ENCODE assay signal across 21 mouse cellular contexts in genomic region chr4:145203305-145203704, GRCm38 (mm10). TPM values are rescaled to one million over a fixed set of nuclear protein-coding genes. Genes with fewer than 3 reads are reported as not detected.
A peak's percentile ranks its signal among the peaks of the same experiment; 100 is the strongest.
DNase-seq lines count a peak whose midpoint lies in the region; ATAC-seq and TF ChIP-seq lines count a peak whose summit lies in the region.
"Had no signal": no experiment of that assay in that cellular context is flagged by ENCODE, and none has a peak within 500 bp of the region (broad histone marks: within the 10 kb centered on the region; RNA-seq: fewer than 3 reads in every experiment).

No protein-coding gene starts in this region.

- H3K4me2 ChIP-seq in intestine, embryonic 15.5 days (replicated peaks): no peak overlapping the region
- no peak overlapping the region for H3K4me2 ChIP-seq in intestine, embryonic 16.5 days (ENCODE audit: low read depth, low read length)
- H3K4me2 ChIP-seq in intestine, postnatal 0 days (replicated peaks; ENCODE audit: low read depth): no peak overlapping the region
- H3K4me2 ChIP-seq in midbrain, embryonic 11.5 days: no peak overlapping the region

- DNase-seq in embryo, embryonic 10.5 days (ENCODE audit: low spot score): no peak
- no peak for DNase-seq in midbrain, embryonic 11.5 days (ENCODE audit: low spot score, missing footprints)
- no peak for DNase-seq in spleen, postnatal 4 days (ENCODE audit: low spot score in 2 of 2)
- DNase-seq: adrenal gland, adult 2 months; adrenal gland, adult 8-10 months; adrenal gland, postnatal 10 days; adrenal gland, postnatal 14 days; adrenal gland, postnatal 25 days; adrenal gland, postnatal 36 days; B cell, adult 2 months; cerebellum, adult 11 months; cerebellum, adult 11-12 months; cerebellum, adult 18-20 months had no signal

- TF ChIP-seq CTCF in intestine, postnatal 0 days (IDR thresholded peaks at IDR 0.05; ENCODE audit: low read depth): no peak

- H3K4me3 ChIP-seq in intestine, embryonic 15.5 days (replicated peaks): no peak overlapping the region
- no peak overlapping the region for H3K4me3 ChIP-seq in intestine, embryonic 16.5 days (ENCODE audit: low read length)
- no peak overlapping the region for H3K4me3 ChIP-seq in intestine, postnatal 0 days (ENCODE audit: low read depth, low read length)
- no peak overlapping the region for H3K4me3 ChIP-seq in midbrain, embryonic 11.5 days (ENCODE audit: low read depth, low read length)

- 53% methylated on average over 2 of the region's 2 CpGs for WGBS in intestine, embryonic 15.5 days
- WGBS in intestine, embryonic 16.5 days: 47% methylated on average over 2 of the region's 2 CpGs
- WGBS in intestine, postnatal 0 days: 28% methylated on average over 2 of the region's 2 CpGs
- 74% methylated on average over 2 of the region's 2 CpGs for WGBS in midbrain, embryonic 11.5 days

- H3K9ac ChIP-seq in intestine, embryonic 15.5 days: no peak overlapping the region
- H3K9ac ChIP-seq in intestine, embryonic 16.5 days (ENCODE audit: low read depth, low read length): no peak overlapping the region
- no peak overlapping the region for H3K9ac ChIP-seq in intestine, postnatal 0 days (ENCODE audit: low read depth, low read length)
- H3K9ac ChIP-seq in midbrain, embryonic 11.5 days (ENCODE audit: low read length): no peak overlapping the region

- H3K27me3 ChIP-seq in intestine, embryonic 15.5 days (replicated peaks): no peaks in the 10 kb centered on the region
- no peaks in the 10 kb centered on the region for H3K27me3 ChIP-seq in intestine, embryonic 16.5 days (replicated peaks; ENCODE audit: control insufficient read depth, insufficient read depth, low read length)
- no peaks in the 10 kb centered on the region for H3K27me3 ChIP-seq in intestine, postnatal 0 days (replicated peaks; ENCODE audit: control insufficient read depth, insufficient read depth, low read length)
- no peaks in the 10 kb centered on the region for H3K27me3 ChIP-seq in midbrain, embryonic 11.5 days (ENCODE audit: control insufficient read depth, insufficient read depth, low read length)
- H3K27me3 ChIP-seq: CH12.LX, Patski had no signal

- no peaks in the 10 kb centered on the region for H3K9me3 ChIP-seq in intestine, embryonic 15.5 days
- H3K9me3 ChIP-seq in intestine, embryonic 16.5 days (ENCODE audit: control insufficient read depth, low read length): no peaks in the 10 kb centered on the region
- H3K9me3 ChIP-seq in intestine, postnatal 0 days (ENCODE audit: control insufficient read depth): no peaks in the 10 kb centered on the region
- H3K9me3 ChIP-seq in midbrain, embryonic 11.5 days (ENCODE audit: control insufficient read depth, low read length): no peaks in the 10 kb centered on the region
- H3K9me3 ChIP-seq: G1E had no signal

- ATAC-seq in intestine, embryonic 15.5 days: peak; percentile 52
- ATAC-seq in intestine, embryonic 16.5 days: peak; percentile 40
- ATAC-seq in intestine, postnatal 0 days: peak; percentile 64
- no peak for ATAC-seq in midbrain, embryonic 11.5 days (ENCODE audit: low FRiP score)
- ATAC-seq: activated CD4-positive, CD25-positive, alpha-beta regulatory T cell, adult 4 months; CD4-positive, CD25-positive, alpha-beta regulatory T cell, adult 4 months; Patski had no signal

- H3K4me1 ChIP-seq in intestine, embryonic 15.5 days (replicated peaks): 0 out of 2 replicates have a peak, but pooled peaks cover 9% of the 10 kb centered on the region
- peaks cover 11% of the 10 kb centered on the region for H3K4me1 ChIP-seq in intestine, embryonic 16.5 days (ENCODE audit: control insufficient read depth, insufficient read depth, low read length)
- no peaks in the 10 kb centered on the region for H3K4me1 ChIP-seq in intestine, postnatal 0 days (replicated peaks; ENCODE audit: control insufficient read depth, insufficient read depth, low read length)
- H3K4me1 ChIP-seq in midbrain, embryonic 11.5 days (ENCODE audit: control insufficient read depth, insufficient read depth, low read length): no peaks in the 10 kb centered on the region

- H3K27ac ChIP-seq in intestine, embryonic 15.5 days: no peak overlapping the region
- H3K27ac ChIP-seq in intestine, embryonic 16.5 days (ENCODE audit: low read length): no peak overlapping the region
- no peak overlapping the region for H3K27ac ChIP-seq in intestine, postnatal 0 days (ENCODE audit: low read depth, low read length)
- no peak overlapping the region for H3K27ac ChIP-seq in midbrain, embryonic 11.5 days (ENCODE audit: low read depth, low read length)

- H3K36me3 ChIP-seq in intestine, embryonic 15.5 days: no peaks in the 10 kb centered on the region
- H3K36me3 ChIP-seq in intestine, embryonic 16.5 days (ENCODE audit: control insufficient read depth, insufficient read depth, low read length): no peaks in the 10 kb centered on the region
- H3K36me3 ChIP-seq in intestine, postnatal 0 days (ENCODE audit: control insufficient read depth, insufficient read depth): no peaks in the 10 kb centered on the region
- no peaks in the 10 kb centered on the region for H3K36me3 ChIP-seq in midbrain, embryonic 11.5 days (ENCODE audit: control insufficient read depth, insufficient read depth, low read length)
- H3K36me3 ChIP-seq: G1E had no signal

RNA-seq across cellular contexts. Expression of gene Vps13d, which starts 8.5 kb away (rescaled TPM):
- 10.1 and 10.2 TPM in 2 replicates for polyA plus RNA-seq in intestine, embryonic 15.5 days (2015; fragmentation: Nextera tagmentation; extraction: Ambion mirVana)
- 10.0 and 11.4 TPM in 2 replicates for polyA plus RNA-seq in intestine, embryonic 16.5 days (2015; fragmentation: Nextera tagmentation; extraction: Ambion mirVana)
- 14.8 and 18.2 TPM in 2 replicates for polyA plus RNA-seq in intestine, postnatal 0 days (2015; fragmentation: Nextera tagmentation; extraction: Ambion mirVana)
- polyA plus RNA-seq in midbrain, embryonic 11.5 days (2014; fragmentation: Nextera tagmentation; extraction: Ambion mirVana): 8.2 and 8.7 TPM in 2 replicates

RNA-seq across cellular contexts. Expression of gene Tnfrsf1b, which starts 43.4 kb away (rescaled TPM):
- polyA plus RNA-seq in intestine, embryonic 15.5 days (2015; fragmentation: Nextera tagmentation; extraction: Ambion mirVana): 5.3 and 5.9 TPM in 2 replicates
- polyA plus RNA-seq in intestine, embryonic 16.5 days (2015; fragmentation: Nextera tagmentation; extraction: Ambion mirVana): 6.0 and 6.3 TPM in 2 replicates
- polyA plus RNA-seq in intestine, postnatal 0 days (2015; fragmentation: Nextera tagmentation; extraction: Ambion mirVana): 2.8 and 2.9 TPM in 2 replicates
- 1.9 and 2.4 TPM in 2 replicates for polyA plus RNA-seq in midbrain, embryonic 11.5 days (2014; fragmentation: Nextera tagmentation; extraction: Ambion mirVana)
- polyA plus RNA-seq: G1E had no signal
